Mouse (Mus musculus) CD8-positive naive resting alpha-beta T cell, adult 2 months (primary cell): ENCODE measurements around the gene Med24.

ENCODE experiments used
- DNase-seq, 2 experiments: peaks; one replicate each; pipeline ENCODE4 v3.0.0; 2022; ENCODE audit warnings: low read depth in 2 of 2, low spot score in 2 of 2

Gene Med24

GRCm38 (mm10) chr11:98729119-98729588, at the start of gene Med24:
TSS of gene Med24 (minus strand) at chr11:98729435.
- DNase-seq = peak; percentile 78 to 81

DNA sequence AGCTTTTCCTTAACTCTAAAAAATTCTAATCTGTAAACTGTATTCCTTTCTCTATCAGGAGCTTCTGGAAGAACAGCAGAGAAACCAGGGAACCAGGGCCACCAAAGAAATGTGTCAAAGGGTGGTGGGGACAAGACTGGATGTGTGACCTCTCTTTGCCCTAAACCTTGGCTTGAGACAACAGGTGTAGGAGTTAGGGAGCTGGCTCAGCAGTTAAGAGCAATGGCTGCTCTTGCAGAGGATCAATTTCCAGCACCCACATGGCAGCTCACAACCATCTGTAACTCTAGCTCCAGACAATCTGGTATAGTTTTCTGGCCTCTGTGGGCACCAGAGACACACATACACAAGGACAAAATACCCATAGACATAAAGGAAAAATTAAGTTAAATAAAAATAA, 48.7 kb upstream of the Med24 start:
- no peak for DNase-seq

- DNase-seq = no peak
Measured at GRCm38 (mm10) chr11:98776843-98777590, 47.8 kb upstream of the Med24 start.

DNA sequence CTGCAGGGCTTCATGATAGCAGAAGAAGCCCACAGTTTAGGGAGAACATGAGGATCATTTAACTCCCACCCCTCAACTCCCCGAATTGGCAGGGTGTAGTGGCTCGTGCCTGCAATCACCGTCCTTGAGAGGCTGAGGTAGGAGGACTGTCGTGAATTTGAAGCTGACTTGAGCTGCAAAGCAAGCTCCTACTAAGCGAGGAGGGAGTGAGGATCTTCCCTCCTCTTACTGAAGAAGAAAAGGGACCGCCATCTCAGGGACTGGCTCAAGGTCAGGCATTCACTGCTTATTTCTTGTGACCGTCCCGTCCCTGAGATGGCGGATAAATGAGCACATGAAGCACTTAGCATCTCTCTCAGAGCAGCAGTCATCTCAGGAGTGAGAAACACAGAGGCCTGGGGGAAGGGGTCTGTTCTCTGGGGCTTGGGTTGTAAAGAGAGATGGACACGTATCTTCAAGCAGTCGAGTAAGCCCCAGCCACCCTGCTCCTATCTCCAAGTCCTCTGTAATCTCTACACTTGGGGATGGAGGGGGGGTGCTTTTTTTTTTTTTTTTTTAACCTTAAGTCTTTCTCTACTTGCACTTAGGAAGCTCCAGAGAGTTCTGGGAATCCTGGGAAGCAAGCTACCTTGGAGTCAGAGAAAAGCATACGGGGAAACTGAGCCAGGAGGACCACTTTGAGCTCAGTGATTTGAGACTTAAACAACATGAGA, 47.0 kb upstream of the Med24 start:
- no peak for DNase-seq

GRCm38 (mm10) chr11:98775348-98776051, 46.3 kb upstream of the Med24 start:
- DNase-seq = peak; percentile 67 to 73

DNA sequence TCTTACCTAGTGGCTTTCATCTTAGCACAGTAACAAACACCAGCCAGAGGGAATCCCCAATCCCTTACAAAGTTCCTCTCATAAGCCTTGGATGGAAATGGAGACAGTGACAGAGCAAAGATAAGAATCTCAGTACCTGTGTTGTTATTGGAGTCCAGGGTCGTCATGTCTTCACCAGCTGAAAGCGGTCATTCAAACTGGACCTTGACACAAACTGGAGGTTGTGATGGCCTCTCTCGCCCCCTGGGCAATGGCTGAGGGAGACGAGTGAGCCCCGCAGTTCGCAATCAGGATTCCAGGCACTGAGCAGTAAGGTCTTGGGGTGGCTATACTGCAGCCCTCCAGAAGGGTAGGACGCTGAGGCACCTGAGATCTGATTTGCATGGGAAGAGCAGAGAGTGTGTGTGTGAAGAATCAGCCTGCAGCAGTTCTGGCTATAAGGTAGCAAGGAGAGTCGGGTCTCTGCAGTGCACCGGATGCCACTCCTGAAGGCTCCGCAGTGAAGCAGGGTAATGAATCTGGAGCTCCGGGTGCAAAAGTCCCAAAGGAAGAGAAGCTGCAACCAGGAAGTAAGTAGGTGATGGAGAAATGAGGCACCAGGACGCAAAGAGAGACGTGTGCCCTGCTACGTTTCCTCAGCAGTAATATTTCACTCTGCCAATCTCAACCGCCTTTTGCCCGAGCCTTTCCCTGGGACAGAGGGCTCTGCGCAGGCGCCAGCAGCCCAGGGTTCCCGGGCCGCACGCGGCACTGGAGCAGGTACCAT, 45.5 kb upstream of the Med24 start, which contains the start of gene Nr1d1:
Gene Nr1d1 (minus strand): TSS at position 752 of the 766 bp plus-strand sequence.
- peak in 1 of 2 experiments; percentile 29 for DNase-seq

GRCm38 (mm10) chr11:98773635-98774295, 44.5 kb upstream of the Med24 start:
- DNase-seq = peak; percentile 92 to 95

DNA sequence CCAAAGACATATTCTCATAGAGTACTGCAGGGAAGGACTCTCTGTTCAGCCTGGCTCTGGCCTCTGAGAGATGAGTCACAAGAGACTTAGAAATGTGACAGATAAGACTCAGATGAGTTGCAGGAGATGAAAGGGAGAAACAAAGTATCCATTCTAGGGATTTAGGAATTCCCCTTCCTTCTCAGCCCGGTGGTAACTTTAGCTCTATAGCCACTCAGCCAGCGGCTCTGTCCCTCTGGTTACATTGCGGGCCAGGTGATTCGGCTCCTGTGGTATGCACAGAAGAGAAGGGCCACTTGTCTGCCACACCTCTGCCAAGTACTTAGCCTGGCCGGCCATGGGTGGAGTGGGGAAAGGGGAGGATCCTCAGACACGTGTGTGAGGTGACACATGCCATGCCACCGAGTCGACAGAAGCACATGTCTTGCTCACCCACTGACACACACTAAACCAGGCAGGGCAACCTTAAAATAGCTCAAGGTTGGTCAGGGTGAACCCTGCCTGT, 43.5 kb upstream of the Med24 start:
- DNase-seq = no peak

DNA sequence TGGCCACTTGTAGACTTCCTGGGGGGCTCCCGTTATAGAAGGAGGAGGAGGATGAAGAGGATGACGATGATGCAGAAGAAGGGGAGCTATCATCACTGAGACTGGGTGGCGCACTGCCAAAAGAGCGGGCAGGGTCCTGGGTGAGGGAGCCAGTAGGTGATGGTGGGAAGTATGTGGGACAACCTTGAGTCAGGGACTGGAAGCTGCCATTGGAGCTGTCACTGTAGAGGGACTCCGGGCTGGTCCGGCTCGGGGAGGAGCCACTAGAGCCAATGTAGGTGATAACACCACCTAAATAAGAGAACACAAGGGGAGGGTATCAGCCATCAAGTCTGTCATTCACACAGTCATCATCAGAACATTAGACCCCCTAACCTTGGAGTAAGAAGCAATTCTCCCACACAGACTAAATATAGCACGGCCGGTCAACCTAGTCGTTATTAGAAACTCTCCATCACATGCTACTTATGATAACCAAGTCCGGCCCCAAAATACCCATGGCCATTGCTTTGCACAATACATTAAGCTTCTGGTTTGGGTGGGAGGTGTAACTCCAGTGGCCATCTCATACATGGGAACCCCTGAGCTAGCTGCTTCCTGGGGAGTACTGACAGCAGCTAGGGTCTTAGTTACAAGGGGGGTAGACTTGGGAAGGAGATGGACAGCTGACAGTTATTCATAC, 42.8 kb upstream of the Med24 start:
- DNase-seq = no peak

- no peak for DNase-seq
Measured at GRCm38 (mm10) chr11:98771131-98771530, 41.9 kb upstream of the Med24 start.

GRCm38 (mm10) chr11:98770096-98770975, 41.1 kb upstream of the Med24 start:
- no peak for DNase-seq

GRCm38 (mm10) chr11:98769007-98769954, 40.0 kb upstream of the Med24 start:
- DNase-seq = no peak

DNA sequence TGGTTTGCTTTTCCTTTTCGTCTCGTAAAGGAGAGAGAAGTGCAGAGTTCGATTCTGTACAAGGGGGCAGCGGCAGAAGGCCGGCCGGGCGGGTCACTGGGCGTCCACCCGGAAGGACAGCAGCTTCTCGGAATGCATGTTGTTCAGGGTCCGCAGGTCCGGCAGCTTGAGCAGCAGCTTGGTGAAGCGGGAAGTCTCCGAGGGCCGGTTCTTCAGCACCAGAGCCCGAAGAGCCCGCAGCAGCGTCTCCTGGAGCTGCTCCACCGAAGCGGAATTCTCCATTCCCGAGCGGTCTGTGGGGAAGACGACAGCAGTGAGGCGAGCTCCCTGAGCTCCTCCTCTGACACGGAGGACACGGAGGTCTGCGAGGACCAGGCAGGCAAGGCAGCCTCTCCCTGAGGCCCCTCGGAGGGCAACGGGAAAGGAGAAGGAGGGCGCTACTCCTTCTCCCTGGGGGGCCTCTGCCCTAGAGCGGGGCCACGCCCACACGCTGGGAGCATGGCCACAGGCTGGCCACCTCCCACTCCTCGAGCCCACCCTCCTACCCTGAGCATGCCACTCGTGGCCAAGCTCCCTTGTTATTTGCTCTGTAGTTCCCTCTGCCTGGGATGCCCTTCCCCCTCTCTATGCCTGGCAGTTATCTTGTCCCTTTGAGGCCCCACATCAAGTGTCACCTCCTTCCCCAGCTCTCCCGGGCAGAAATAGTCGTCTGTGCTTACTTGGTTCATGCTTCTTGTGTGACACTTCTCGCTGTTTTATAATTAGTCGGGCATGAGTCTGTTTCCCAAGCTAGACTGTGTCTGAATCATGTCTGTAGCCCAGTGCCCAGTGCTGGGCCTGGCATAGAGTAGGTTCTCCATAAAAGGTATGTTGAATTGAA, 39.1 kb upstream of the Med24 start:
- DNase-seq = no peak

DNA sequence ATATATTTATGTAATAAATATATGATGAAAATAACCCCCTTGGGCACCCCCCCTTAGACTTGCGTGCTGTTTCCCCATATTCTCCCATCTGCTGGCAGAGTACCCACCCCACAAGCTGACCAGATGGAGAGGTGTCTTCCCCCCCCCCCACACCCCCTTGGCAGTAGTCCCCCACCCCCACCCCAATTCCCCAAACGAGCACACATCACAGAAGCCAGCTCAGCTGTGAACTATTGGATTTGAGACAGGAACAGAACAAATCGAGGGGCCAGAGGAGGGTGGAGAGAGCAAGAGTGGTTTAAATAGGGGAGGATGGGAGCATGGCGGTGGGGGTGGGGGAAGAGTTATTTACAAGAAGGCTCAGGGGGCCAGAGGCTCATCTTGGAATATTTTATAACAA, 38.5 kb upstream of the Med24 start:
- DNase-seq = no peak

DNA sequence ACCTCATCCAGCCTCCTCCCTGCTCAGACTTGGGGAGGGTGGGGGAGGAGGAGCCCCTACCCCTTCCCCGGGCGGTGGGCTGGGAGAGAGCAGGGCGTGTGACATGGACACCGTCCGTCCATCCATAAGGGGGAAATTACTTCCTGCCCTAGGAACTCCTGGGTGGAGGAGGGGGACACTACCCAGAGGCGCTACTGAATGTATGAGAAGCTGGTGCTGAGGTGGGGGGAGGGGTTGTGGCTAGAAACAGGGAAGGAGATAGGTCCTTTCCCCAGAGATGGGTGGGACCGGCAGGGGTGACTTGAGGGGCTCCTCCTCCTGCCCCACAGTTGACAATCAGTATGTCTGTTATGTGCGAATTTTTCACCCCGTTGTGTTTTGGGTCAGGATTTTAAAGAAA, 38.0 kb upstream of the Med24 start:
- no peak for DNase-seq

GRCm38 (mm10) chr11:98766816-98767215, 37.6 kb upstream of the Med24 start:
- DNase-seq = no peak

DNA sequence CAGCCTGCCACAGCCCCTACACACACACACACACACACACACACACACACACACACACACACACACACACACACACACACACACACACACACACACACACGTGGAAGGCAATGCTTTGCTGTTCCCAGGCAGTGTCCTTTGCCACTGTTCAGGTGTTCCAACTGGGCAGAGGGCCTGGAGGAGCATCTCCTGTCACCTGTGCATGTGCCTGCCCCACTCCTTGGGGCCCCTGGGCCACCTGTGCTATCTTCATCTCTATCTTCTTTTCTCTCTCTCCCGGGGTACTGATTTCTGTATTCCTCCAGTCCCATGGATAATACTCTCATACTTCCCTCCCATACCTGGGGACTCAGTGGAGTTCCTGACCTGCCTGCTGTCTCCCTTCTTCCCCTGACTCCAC, 37.1 kb upstream of the Med24 start:
- DNase-seq = no peak
